Mouse (Mus musculus): Measurements from ENCODE around the gene Fam170b. TPM values are rescaled to one million over a fixed set of nuclear protein-coding genes. Genes with fewer than 3 reads are reported as not detected.

Gene Fam170b
- polyA plus RNA-seq, 1 experiment = 0.18 TPM

DNA sequence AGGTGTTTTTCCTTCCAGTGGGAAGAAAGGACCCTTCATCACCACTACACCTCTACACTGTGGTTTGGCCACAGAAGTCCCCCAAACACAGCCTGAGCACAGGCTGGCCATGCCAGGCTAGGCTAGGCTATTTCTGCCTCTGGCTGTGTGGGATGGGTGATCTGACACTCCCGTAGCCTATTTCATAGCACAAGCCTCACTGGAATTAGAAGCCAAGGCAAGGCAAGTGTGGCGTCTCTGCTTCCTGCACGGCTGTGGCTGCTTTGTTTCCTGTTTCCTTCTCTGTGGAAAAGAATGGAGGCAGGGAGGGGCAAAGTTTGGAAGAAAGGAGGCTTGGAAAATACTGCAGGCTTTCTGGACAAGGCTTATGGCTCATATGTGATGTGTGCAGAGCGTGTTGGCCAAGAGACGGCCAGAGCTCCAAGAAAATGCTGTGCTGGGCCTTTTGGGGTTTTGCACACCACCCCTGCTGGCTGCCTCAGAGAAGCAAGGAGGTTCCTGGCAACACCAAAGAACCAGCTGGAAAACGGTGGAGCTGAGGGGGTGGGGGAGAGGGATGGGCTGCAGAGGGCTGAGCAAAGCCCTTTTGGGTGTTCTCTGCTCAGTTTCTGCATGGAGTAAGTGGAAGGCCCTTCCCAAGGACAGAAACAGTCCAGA, 5.6 kb upstream of the Fam170b start:
- DNase-seq (ENCODE audit: low read depth) = no peak

DNA sequence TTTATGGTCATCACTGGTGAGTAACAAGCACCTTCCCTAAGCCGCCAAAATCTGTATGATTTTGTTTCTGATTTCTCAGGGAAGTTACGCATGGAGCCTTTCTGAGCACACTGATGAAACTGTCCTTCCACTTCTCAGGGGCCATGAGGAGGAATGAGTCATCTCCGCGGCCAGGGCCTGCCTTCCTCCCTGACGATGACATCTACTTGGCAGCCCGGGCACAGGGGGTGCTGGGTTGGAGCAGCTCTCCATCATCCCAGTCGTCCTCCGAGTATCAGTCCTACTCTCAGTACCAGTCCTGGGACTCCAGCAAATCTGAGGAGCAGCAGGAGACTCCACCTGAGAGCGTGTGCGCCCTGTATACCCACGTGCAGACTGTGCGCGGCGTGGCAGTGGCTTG, 1.4 kb downstream of the Fam170b start:
- no peak for DNase-seq (ENCODE audit: low read depth)

DNA sequence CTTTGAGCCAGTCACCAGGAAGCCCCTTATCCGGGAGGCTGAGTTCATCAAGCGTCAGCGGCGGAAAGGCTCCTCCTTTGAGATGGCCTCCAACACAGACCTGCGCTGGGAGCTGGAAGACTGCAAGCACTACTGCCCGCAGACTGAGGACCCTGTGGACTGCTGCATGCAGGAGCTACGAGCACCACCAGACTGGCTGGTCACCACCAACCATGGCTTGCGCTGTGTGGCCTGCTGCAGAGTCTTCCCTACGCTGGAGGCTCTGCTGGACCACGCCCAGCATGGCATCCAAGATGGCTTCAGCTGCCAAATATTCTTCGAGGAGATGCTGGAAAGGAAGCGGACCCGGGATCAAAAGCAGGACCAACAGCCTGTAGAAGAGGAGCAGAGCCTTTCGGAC, 1.8 kb downstream of the Fam170b start:
- DNase-seq (ENCODE audit: low read depth) = no peak

DNA sequence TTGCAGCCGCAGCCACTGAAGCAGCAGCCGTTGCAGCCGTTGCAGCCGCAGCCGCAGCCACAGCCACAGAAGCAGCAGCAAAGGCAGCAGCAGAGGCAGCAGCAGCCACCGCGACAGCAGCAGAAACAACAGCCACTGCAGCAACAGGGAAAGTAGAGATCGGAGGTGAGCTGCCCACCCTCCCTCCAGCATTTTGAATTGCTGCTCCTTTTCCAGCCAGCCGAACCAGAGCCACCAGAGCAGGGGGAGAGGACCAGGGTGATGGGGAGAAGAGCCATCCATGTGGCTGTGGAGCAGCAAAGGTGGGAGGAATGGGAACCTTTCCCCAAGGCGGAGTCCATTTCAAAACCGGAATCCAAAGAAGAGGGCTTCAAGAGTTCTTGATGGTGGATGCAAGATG, 2.4 kb downstream of the Fam170b start:
- DNase-seq (ENCODE audit: low read depth) = no peak

DNA sequence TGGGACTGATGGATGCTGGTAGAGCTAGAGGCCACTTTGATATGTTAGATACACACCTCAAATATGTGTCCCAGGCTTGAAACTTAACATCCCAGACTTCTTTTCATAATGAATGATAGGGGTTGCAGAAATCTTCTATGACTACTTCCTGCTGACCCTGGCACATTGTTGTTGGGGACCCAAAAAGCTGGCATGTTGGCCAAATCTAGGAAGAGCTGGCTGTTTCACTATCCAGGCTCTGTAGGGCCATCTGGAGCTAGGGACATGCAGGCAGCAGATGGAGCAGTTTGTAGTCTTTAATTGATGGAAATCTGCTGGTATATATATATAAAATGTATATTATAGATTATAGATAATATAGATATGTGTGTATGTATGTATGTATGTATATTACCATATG, 8.3 kb downstream of the Fam170b start:
- no peak for DNase-seq (ENCODE audit: low read depth)

DNA sequence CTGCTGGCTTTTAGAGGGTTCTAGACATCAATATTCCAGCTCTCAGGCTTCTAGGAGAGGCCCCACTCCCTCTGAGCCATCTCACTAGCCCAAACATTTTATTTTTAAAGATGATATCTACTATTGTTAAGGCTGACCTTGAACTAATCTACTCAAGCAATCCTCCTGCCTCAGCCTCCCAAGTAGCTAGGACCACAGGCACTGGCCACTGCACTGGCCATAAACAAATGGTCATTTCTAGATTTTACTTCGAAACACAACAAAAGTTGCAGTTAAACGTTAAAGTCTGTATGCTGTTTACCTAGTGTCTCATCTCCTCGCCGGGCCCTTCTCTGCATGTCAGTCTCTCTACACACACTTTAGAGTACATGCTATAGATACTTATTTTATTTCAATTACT, 20.3 kb downstream of the Fam170b start:
- DNase-seq (ENCODE audit: low read depth) = no peak

DNA sequence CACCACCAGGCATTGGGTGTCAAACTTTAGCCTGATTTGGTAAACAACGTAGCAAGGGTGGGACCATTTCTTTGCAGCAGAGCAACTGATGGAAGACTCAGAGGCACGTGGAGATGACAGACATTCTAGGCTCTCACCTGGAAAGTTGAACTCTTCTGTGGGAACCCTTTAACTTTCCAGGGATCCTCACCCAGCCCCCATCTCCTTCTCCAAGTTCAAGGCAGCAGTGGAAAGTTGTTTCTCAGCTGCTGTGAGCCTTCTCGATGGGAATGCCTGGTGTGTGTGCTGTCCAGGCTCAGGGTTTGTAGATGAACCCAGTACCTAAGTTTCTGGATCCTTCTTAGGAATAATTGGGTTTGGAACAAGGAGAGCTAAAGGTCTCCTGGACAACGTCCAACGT, 22.5 kb downstream of the Fam170b start:
- DNase-seq (ENCODE audit: low read depth) = no peak

DNA sequence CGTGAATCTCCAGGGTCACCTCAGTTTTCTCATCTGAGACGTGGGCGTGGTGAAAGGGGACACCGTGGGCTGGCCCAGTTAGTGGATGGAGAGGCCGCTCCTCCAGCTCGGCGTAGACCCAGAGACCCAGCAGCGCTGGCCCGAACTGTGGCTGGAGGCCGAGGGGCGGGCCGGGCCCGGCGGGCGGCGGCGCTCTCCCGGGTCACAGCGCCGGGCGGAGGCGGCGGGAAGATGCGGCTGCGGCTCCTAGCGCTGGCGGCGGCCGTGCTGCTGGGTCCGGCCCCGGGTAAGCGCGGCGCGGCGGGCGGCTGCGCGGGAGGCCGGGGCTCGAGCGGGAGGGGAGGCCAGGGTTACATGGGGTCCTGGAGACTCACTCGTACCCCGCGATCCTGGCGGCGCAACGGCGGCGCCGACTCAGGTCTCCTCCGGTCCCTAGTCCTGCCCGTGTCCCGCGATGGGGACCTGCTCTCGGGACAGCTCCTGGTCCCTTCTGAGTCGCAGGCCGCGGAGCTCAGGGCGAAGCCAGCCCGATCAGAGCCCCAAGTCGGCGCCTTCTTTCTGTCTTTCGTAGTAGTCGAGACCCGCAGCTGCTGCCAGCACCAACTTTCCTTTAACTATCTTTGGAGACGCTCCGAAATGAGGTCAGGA, 23.0 kb downstream of the Fam170b start, which contains the start of gene Vstm4:
Vstm4 (plus strand) TSS at position 76 of the 648 bp plus-strand sequence.
- no peak for DNase-seq (ENCODE audit: low read depth)

DNA sequence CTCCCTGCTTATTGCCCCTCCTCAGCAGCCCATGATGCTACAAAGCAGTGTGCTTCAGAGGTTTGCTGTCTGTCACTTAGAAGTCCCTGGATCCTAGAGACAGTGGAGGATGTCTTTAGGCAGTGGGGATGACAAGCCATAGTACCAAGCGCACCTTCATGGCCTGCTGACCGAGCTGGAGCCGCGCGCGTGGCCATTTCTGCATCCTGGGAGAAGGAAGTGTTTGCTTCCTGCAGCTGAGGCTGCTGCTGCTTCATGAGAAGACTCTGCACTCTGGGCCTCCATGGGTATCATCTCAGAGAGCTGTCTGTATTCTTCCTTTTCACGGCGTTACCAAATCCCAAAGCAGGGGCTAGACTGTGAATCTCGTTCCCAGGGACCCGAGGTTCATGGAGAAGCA, 24.6 kb downstream of the Fam170b start:
- no peak for DNase-seq (ENCODE audit: low read depth)

DNA sequence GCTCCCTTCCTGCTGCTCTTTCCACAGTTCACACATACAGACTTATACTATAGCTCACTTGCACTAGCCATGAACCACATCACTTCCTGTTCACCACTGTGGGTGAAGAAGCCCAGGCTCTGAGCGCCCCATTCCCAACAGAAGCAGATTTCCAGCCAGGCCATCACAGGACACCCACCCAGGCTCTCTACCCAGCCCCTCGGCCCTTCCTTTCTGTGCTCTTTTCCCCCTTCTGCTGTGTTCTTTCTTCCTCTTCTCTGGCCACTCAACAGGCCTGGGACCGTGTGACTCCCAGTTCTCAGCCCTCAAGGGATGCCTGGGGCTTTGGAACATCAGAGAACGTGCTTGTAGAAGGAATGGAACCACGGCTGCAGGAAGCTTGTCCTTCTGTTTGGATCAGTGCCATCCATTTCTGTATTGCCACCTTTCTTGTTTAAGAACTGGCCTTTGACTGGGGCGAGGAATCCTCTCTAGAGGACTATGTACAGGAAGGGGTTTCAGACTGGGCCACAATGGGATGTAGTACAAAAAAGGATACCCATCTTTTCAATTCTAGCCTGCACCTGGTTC, 25.3 kb downstream of the Fam170b start:
- no peak for DNase-seq (ENCODE audit: low read depth)

DNA sequence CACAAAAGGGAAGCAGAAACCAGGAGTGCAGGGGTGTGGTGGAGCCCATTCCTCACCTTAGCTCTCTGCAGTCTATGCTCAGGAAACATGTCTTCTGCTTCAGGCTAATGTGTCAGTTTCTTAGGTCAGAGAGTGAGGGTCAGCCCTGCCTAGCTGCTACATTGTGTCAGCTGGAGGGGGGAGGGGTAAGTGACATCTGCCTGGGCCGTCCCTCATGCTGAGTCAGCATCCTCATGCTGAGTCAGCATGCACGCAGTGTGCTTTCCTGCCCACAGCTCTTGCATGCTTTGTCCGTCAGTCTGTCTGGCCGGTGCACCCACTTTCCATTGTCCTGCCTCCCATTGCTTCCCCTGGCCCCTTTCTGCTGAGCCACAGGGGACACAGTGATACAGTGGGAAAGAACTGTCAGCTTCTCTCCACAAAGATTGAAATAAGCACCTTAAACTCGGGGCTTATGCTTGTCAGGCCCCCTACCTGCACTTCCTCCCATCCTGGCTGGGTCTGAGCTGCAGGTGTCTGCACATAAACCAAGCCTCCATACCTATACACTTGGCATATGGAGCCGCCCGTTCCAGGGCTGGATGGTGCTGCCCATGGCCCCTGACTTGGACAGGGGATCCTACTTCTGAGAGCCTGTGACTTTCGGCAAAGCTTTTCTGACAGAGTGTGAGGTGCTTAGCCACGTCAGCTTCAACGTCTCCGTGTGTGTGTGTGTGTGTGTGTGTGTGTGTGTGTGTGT, 26.2 kb downstream of the Fam170b start:
- DNase-seq (ENCODE audit: low read depth) = no peak

DNA sequence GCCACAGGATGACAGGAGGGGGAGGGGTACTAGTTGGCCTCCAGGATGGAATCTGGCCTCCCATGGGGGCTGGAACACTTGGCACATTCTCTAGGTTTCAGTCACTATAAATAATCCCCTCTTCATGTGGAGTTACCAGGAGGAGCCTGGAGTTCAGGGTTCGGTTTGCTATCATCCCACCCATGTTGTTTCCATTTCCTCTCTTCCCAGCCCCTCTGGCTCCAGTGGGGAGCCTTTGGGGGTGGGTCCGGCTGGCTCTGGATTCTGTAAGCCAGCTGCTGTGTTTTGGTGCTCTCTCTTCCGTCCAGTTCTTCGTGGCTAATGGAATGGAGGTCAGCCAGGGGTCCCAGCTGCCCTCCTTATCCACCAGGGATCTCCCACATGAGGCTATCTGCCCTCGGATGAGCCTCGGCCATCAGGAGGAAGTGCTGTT, 27.4 kb downstream of the Fam170b start:
- DNase-seq (ENCODE audit: low read depth) = no peak

DNA sequence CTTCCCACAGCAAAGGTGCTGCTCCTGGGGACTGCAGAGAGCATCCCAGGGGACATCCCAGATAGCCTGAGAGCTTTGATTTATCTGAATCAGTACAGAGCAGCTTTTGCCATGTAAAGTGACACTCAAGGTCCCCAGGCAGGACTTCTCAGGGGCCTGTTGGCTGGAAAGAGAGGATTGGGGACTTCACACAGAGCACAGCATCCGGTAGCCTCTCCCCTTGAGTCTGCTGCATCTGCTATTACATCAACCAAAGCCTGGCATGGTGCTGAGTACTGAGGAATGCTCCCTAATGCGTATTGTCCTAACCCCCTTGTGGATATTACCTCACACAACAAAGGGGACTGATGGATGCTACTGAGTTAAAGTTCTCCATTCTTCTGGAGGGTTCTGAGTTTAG, 27.9 kb downstream of the Fam170b start:
- DNase-seq (ENCODE audit: low read depth) = no peak

DNA sequence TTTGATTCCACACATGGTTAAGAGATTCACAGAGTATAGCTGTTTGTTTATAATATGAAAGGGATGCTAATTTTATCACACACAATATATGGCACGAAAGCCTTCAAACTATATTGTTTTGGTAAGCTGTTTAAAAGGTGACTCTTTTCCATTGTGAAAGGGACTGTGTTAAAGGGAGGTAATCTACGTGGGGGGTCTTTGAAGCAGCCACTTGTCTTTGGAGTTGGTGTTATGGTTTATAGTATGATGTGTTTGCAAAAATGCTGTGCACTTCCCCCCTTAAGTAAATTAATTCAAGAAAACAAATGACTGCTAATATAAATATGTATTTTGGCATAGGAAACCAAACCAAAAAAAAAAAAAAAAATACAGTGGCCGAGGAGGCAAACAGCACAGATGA, 31.6 kb downstream of the Fam170b start:
- no peak for DNase-seq (ENCODE audit: low read depth)

DNA sequence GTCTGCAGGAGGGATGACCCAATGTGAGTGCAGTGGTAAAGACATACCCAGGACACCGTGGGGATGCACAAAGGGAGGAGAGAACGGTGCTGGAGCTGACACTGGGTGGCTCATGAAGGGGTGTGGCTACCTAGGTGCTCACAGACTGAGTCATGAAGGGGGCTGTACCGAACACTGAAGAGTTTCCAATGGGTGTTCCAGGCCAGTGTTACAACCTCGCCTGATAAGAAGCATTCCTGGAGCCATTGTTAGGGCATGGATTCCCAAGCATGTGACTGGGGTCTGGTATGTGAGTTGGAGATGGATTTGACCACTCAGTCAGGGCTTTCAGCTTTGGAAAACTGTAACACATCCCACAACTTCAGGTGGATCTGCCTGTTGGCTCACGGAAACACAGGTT, 38.2 kb downstream of the Fam170b start:
- DNase-seq (ENCODE audit: low read depth) = no peak

DNA sequence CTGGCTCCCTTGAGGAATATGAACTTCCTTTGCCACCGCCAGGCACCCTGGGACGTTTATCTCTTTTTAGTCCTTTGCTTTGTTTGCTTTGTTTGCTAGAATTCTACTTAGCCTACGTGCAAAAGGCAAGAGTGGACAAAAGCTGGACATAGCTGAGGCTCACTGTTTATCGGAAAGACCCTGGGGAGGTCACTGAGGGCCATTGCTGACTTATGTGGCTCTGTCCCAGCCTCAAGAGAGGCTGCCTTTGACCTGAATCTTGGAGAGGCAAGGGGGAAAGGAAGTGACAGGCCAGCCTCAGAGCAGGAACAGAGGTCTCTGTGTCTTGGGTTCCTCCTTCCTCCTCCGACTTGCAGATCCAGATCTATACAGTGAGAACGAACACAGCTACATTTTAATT, 43.8 kb downstream of the Fam170b start:
- DNase-seq (ENCODE audit: low read depth) = no peak

DNA sequence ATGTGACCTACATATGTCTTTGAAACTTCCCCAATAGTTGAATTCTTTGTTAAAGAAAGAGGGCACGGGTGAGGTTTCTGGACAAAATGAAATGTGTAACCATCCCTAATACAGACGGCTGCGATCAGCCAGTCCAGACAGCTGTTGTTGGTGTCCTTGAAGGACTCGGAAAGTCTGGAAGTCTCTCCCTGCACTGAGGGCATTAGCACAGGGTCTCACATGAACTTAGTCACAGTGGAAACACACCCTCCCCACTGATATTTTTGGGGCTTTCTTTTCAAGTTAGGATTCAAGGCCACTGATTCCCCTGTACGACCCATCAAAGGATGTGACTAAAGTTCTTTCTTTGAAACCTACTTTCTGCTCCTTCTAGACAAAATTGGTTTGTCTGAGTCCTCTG, 46.6 kb downstream of the Fam170b start:
- DNase-seq (ENCODE audit: low read depth) = no peak

DNA sequence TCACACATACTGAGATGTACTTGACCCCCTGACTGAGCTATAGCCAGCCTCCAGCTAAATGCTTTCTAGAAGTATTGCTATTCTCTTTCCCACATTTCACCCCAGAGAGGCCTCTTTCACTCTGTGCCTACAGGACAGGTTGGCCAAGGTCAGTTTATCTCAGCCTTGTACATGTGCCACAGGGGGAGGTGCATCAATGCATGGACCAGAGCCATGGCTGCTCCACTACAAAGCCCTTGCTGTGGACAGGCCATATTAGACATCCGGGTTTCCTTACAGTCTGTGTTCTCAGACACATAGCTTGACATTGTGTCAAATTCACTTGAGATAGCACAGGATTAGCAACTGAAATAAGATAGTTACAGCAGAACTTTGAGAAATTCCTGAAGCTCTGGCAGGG, 47.9 kb downstream of the Fam170b start:
- no peak for DNase-seq (ENCODE audit: low read depth)

All from gonadal fat pad, adult 2 months (tissue).